Mouse (Mus musculus): ENCODE data around the gene Dhrs2.

DNA sequence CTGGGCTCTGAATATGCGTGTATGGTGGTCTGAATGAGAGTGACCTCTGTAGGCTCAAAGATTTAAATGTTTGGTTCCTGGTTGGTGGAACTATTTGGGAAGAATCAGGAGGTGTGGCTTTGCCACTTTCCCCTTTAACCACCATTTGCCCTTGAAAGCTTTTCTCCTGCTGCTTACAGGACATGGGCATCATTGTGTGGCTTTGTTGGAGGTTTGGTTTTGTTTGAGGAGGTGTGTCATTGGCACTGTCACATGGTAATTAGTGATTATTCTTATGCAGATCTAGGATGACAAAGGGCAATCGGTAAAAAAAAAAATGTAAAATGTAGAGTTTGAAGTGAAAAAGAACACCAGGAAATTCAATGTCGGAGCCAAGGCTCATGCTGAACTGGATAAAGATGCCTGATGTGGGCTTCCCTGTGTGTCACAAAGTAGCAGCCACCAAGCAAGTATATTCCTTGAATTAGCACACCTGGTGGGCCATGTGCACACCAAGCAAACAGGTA is 37.1 kb upstream of the Dhrs2 start:
- TF ChIP-seq CTCF (conservative IDR thresholded peaks at IDR 0.05 in 1 of 2, IDR thresholded peaks at IDR 0.05 in 1 of 2; ENCODE audit: low read depth in 2 of 2, low read length in 2 of 2) (no peak), MYC (IDR thresholded peaks at IDR 0.05; ENCODE audit: low read depth, low read length) (no peak), E2F4 (IDR thresholded peaks at IDR 0.05; ENCODE audit: insufficient replicate concordance, low read depth, low read length) (no peak), POLR2A (IDR thresholded peaks at IDR 0.05; ENCODE audit: low read depth, low read length) (no peak), MAX (IDR thresholded peaks at IDR 0.05; ENCODE audit: low read length) (no peak), ELF1 (IDR thresholded peaks at IDR 0.05; ENCODE audit: low read depth, low read length) (no peak), SMC3 (IDR thresholded peaks at IDR 0.05; ENCODE audit: low read depth, low read length) (no peak)

Measured in CH12.LX (cell line).